Mouse (Mus musculus): ENCODE data around the gene Cyp2c23.

Gene Cyp2c23

DNA sequence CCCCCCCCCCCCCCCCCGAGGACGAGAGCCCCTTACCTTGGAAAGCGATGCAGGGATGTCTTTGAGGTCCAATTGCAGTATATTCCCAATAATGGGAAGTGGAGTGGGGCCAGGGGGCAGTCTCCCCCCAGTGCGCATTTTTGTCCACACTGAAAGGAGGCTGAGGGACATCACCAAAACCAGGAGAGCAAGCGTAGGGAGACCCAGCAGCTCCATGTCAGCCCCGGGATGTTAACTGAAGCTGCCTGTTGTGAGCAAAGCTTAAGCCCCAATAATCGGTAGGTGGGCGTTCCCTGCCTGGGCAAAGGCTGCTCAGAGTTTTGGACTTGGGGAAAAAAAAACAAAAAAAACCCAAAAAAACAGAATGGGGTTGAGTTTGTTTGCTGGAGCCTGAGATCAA is at the start of gene Cyp2c23:
Gene Cyp2c23 (minus strand): TSS at position 237 of the 400 bp plus-strand sequence.
- DNase-seq (ENCODE audit: low spot score in 2 of 2) = no peak

- no peak for DNase-seq (ENCODE audit: low spot score in 2 of 2)
These were observed 48.0 kb upstream of the Cyp2c23 start for GRCm38 (mm10) chr19:44077024-44077423.

- DNase-seq (ENCODE audit: low spot score in 2 of 2) = no peak
These were observed 47.4 kb upstream of the Cyp2c23 start for GRCm38 (mm10) chr19:44076457-44076856.

DNA sequence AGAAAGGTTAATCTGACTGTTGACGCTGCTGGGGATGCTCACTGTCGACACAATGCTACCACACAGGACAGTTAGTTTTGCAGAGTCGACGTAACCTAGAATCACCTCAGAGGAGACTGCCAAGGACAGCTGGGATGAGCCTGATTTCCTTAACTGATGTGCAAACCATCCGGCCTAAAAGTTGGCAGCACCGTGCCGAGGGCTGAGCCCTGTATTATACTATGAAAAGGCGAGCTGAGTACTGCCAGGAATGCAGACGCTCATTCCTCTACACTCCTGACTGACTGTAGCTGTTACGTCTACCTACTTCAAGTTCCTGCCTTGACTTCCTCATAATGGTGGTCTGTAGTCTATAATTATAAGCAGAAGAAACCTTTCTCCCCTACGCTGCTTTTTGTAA is 46.0 kb upstream of the Cyp2c23 start:
- DNase-seq (ENCODE audit: low spot score in 2 of 2) = no peak

- no peak for DNase-seq (ENCODE audit: low spot score in 2 of 2)
These were observed 42.2 kb upstream of the Cyp2c23 start for GRCm38 (mm10) chr19:44071166-44071565.

DNA sequence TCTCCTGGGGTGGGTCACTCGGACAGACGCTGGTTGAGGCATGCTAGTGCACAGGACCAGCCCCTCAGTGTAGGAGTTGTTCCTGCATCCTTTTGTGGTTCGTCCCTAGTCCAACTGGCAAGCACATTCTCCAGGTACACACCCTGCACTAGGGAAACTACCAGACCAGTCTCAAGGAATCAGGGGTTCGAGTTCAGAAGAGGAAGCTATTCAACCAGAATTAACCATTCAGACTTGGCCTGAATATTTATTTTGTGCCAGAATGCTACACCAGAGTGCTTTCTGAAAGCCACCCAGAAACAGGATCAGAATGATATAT is 40.9 kb upstream of the Cyp2c23 start:
- no peak for DNase-seq (ENCODE audit: low spot score in 2 of 2)

DNA sequence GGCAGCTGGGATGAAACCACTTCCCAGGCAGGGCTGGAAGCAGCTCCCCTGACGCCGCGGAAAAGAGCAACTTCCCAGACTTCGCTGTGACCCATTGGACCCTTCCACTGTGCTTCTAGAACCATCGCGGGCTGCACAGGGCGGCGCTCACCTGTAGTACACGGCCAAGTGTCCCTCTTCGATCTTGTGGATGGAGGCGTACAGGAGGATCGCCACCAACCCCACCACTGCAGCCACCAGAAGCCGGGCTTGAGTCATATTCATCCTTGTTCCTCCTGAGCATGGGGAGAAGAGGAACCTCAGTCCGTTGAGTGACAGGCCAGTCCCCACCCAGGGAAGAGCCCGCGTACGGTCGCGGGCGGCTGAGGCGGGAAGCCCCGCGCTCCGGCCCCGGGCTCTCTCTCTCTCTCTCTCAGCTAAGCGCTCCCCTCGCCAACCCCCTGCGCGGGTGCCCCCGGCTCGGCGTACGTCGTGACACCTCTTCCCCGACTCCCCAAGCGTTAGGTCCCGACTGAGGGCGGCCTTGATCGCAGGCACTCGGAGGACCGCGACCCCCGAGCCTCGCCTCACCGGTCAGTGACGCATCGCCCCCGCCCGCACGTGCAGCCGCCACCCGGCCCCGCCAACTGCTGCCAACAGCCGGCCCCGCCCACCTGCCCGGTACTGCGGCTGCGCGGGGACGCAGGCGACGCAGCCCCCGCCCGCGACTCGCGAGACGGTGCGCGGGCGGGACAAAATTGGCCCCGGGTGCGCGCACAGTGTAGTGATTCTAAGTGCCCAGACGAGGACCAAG is 40.3 kb upstream of the Cyp2c23 start, which contains the start of gene Erlin1:
Gene Erlin1 (minus strand): TSS at position 665 of the 793 bp plus-strand sequence.
- DNase-seq (ENCODE audit: low spot score in 2 of 2) = peak; percentile 74 to 81

DNA sequence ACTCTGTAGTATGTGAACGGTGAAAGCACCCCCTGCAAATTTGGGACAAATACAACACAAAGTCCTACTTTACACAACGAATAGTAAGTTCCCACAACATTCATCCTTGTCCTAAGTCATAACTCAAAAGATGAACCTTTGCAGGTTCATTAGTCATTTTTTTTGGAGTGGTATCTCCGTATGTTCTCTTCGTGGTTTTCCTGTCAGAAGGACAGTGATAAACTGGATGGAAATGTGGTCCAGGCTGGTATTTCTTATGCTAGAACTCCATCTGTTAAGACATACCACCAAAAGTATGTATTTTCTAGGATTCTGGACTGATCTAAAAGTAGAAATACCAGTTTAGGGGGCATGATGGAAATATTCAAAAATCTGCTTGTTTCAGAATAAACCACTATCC is 39.2 kb upstream of the Cyp2c23 start:
- no peak for DNase-seq (ENCODE audit: low spot score in 2 of 2)

DNA sequence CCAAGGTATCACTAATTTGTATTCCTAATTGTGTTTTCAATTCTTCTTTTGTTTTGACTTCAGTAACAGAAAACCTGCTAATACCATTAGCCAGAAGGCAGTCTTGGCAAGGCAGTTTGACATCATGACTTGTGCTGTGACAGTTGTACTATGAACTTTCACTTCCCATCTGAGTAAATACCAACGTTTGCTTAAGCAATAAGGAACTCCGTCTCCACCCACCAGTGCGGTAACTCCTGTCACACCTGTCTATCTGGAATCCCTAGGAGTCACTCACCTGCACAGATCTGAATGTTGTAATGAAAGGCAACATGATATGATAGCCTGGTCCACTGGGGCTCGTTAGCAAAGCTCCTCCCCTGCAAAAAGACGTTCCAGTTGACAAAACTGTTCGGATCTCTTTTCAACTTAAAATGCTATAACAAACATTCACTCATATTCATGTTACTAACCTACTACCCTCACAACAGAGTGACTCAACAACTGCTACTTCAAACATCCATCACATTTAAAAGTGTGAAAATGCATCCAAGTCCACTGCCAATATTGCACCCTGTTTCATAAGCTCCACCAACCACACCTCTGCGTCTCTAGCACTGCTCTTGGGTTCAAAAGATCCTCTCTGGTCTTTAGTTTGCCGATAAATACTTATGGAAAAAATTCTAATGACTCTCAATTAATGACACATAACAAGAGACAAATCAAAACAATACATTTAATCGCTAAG is 38.5 kb upstream of the Cyp2c23 start:
- DNase-seq (ENCODE audit: low spot score in 2 of 2) = no peak

DNA sequence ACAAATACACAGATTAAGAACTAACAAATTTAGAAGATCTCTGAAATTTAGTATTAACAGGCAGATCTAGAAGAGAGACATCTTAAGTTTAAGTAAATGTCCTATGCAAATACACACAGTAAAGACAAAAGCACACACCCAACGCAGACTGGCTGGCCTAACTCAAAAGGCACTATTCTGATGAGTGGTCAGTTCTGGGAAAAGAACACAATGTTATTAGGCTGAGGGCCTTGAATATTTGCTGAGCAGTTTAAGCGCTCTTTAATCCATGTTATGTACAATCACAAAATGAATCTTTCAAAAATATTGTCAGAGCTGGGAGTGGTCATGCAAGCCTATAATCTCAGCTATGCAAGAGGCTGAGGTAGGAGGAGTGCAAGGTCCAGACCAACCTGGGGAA is 35.7 kb upstream of the Cyp2c23 start:
- no peak for DNase-seq (ENCODE audit: low spot score in 2 of 2)

DNA sequence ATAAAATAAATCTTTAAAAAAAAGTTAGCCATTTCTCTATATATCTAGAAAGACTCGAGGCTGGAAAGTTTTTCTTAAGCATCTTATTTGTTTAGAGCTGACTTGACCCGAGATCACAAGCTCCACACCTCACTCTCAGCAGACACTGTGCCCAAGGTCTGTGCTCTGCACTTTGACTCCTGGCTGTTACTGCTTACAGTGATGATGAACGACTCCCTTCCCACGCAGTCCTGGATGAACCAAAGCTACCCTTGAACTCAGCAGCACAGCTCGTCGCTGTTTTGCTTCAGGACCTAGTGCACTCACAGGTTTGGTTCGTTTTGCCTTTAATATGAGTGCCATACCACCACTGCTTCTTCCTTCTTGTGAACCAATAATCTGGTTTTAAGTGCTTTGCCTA is 34.8 kb upstream of the Cyp2c23 start:
- no peak for DNase-seq (ENCODE audit: low spot score in 2 of 2)

DNA sequence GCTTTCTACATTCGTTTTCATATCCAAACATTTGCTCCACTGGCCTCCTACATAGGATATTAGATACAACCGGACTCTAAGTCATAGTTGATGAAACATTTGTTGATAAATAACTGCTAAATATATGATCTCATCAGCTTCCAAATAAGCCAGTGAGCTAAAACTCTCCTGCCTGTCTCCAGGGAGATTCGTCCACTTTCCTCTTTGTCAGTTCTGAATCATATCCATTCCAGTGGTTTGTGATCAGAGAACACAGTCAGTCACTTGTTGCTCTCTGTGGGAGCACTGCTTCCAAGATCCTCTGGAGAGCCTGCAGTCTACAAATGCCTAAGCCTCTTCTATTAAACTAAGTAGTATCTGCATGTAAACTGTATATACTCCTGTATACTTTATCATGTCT is 31.2 kb upstream of the Cyp2c23 start:
- DNase-seq (ENCODE audit: low spot score in 2 of 2) = no peak

GRCm38 (mm10) chr19:44055173-44055826 is 26.3 kb upstream of the Cyp2c23 start:
- no peak for DNase-seq (ENCODE audit: low spot score in 2 of 2)

GRCm38 (mm10) chr19:44050388-44050787 is 21.4 kb upstream of the Cyp2c23 start:
- no peak for DNase-seq (ENCODE audit: low spot score in 2 of 2)

DNA sequence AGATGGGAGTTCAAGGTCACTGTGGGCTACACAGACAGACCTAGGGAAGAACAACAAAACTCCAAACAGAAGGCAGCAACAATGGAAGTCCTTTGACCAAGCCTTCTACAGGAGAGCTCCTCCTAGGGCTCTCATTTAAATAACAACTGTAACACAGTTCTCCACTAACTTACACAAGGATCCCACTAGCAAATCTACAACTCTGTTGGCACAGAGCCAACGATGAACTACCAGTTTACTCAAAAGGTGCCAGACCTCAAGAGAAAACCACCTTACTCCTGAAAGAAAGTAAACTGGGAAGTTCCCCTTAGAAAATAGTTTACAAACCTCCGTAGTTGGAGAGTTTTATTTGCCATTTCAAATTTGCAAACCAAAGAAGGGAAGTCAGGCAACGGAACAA is 20.3 kb upstream of the Cyp2c23 start:
- no peak for DNase-seq (ENCODE audit: low spot score in 2 of 2)

- DNase-seq (ENCODE audit: low spot score in 2 of 2) = no peak
These were observed 16.8 kb upstream of the Cyp2c23 start for GRCm38 (mm10) chr19:44045847-44046246.

GRCm38 (mm10) chr19:44042121-44042520 is 13.1 kb upstream of the Cyp2c23 start:
- no peak for DNase-seq (ENCODE audit: low spot score in 2 of 2)

- DNase-seq (ENCODE audit: low spot score in 2 of 2) = no peak
These were observed 4.4 kb upstream of the Cyp2c23 start for GRCm38 (mm10) chr19:44033396-44033795.

- no peak for DNase-seq (ENCODE audit: low spot score in 2 of 2)
These were observed 3.2 kb upstream of the Cyp2c23 start for GRCm38 (mm10) chr19:44032046-44032744.

DNA sequence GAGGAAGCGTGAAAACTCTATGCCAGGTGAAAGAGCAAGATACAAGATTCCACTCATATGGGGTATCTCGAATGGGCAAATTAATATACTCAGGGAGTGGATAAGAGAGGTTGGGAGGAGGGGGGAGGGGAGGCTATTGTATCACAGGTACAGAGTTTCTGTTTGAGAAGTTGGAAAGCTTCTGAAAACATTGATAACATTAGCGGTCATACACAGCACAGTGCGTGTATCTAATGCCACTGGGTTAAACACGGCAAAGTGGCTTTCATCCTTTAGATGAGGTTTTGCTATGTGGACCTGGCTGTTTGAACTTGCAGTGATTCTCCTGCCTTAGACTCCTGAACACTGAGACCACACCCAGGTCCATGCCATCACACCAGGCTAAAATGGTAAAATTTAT is 1.0 kb upstream of the Cyp2c23 start:
- DNase-seq (ENCODE audit: low spot score in 2 of 2) = no peak

GRCm38 (mm10) chr19:44026956-44027530 is 2.0 kb downstream of the Cyp2c23 start:
- DNase-seq (ENCODE audit: low spot score in 2 of 2) = no peak

Measured in spleen, postnatal 14 days (tissue).